Mouse (Mus musculus) lung, adult 2 months (tissue): ENCODE results near the gene Fut2. TPM values are rescaled to one million over a fixed set of nuclear protein-coding genes. Genes with fewer than 3 reads are reported as not detected.

ENCODE experiments used
- DNase-seq: peaks from one replicate; pipeline ENCODE4 v3.0.0; 2022
- H3K4me1 ChIP-seq: fragments of 200-500 bp; 2 replicates; pipeline ENCODE4 v1.6.1; 2011; ENCODE audit warnings: low read length; ENCODE audit not compliant: control insufficient read depth, insufficient read depth
- H3K4me3 ChIP-seq: fragments of 200-500 bp; replicated peaks from 2 replicates; pipeline ENCODE3; 2011; ENCODE audit warnings: low read depth, mild to moderate bottlenecking, control low read depth, low read length; ENCODE audit errors: extremely low read depth
- CTCF ChIP-seq: fragments of 200-500 bp; IDR thresholded peaks from 2 replicates; pipeline ENCODE4 v1.5.1; 2011; ENCODE audit warnings: mild to moderate bottlenecking, low read length, control low read depth; ENCODE audit not compliant: insufficient read depth
- POLR2A ChIP-seq: fragments of 200-500 bp; IDR thresholded peaks from 2 replicates; pipeline ENCODE4 v1.6.1; 2011; ENCODE audit warnings: low read depth, mild to moderate bottlenecking, control low read depth, low read length, borderline replicate concordance; ENCODE audit errors: extremely low read depth
- WGBS: fragments of 180-500 bp; shearing (Covaris S2); methylation state at CpG from one replicate; pipeline ENCODE4 v1.1.7; 2018; 5-methylcytosine and 5-hydroxymethylcytosine counted together
- polyA plus RNA-seq: library from polyadenylated mRNA; depleted of rRNA; stranded (reverse); fragments of >200 nt; gene quantifications from 2 replicates; pipeline ENCODE4 v1.2.3, GENCODE M21; 2012

The Fut2 gene
- polyA plus RNA-seq, 1 experiment, result 4.1 TPM

GRCm38 (mm10) chr7:45642083-45642482 is 24.1 kb downstream of the Fut2 start:
- no peak for DNase-seq

GRCm38 (mm10) chr7:45641391-45642040 is 24.7 kb downstream of the Fut2 start:
- TF ChIP-seq CTCF, result no peak
- TF ChIP-seq POLR2A, result no peak
- Histone ChIP-seq H3K4me3 (peak overlapping the region; percentile 35), H3K4me1 (peaks cover 12% of the 10 kb centered on the region)
- DNase-seq, result no peak
- WGBS, result 23% methylated on average over 17 of the region's 17 CpGs

More at GRCm38 (mm10) chr7:45642083-45642482, 24.1 kb downstream of the Fut2 start:
- no peak overlapping the region for H3K4me3 ChIP-seq
- peaks cover 12% of the 10 kb centered on the region for H3K4me1 ChIP-seq
- TF ChIP-seq CTCF, result no peak
- no peak for TF ChIP-seq POLR2A
- WGBS, result 42% methylated on average over 5 of the region's 5 CpGs

- 63% methylated on average over 19 of the region's 19 CpGs for WGBS
- no peak for DNase-seq
- TF ChIP-seq POLR2A (no peak), CTCF (no peak)
- peaks cover 14% of the 10 kb centered on the region for H3K4me1 ChIP-seq
- no peak overlapping the region for H3K4me3 ChIP-seq
These were observed 25.8 kb downstream of the Fut2 start for GRCm38 (mm10) chr7:45640191-45640957.

- no peak for DNase-seq
- 42% methylated on average over 19 of the region's 19 CpGs for WGBS
- TF ChIP-seq POLR2A, result 0 out of 2 replicates have a peak, but pooled peaks have one; percentile 2
- TF ChIP-seq CTCF, result no peak
These were observed 26.6 kb downstream of the Fut2 start, which contains the start of gene Mamstr for GRCm38 (mm10) chr7:45639561-45640027. Gene Mamstr, plus strand, starts transcription at chr7:45639977.

GRCm38 (mm10) chr7:45638623-45639401 is 27.4 kb downstream of the Fut2 start:
- Histone ChIP-seq H3K4me1 (peaks cover 16% of the 10 kb centered on the region), H3K4me3 (no peak overlapping the region)
- 49% methylated on average over 29 of the region's 29 CpGs for WGBS
- DNase-seq, result peak; percentile 74
- peak; percentile 70; the same call in 1 of the 2 replicates for TF ChIP-seq POLR2A
- no peak for TF ChIP-seq CTCF

More at GRCm38 (mm10) chr7:45639561-45640027, 26.6 kb downstream of the Fut2 start, which contains the start of gene Mamstr:
- Histone ChIP-seq H3K4me1 (peaks cover 17% of the 10 kb centered on the region), H3K4me3 (no peak within 1 kb of the TSS)

- DNase-seq, result no peak
- TF ChIP-seq POLR2A, result no peak
- TF ChIP-seq CTCF, result no peak
- Histone ChIP-seq H3K4me1 (peaks cover 16% of the 10 kb centered on the region), H3K4me3 (no peak overlapping the region)
- WGBS, result 74% methylated on average over 6 of the region's 6 CpGs
These were observed 28.5 kb downstream of the Fut2 start for GRCm38 (mm10) chr7:45637710-45638109.

GRCm38 (mm10) chr7:45635711-45636688 is 30.2 kb downstream of the Fut2 start:
- Histone ChIP-seq H3K4me3 (no peak overlapping the region), H3K4me1 (peaks cover 14% of the 10 kb centered on the region)
- 44% methylated on average over 15 of the region's 15 CpGs for WGBS
- DNase-seq, result no peak
- TF ChIP-seq CTCF, result no peak
- no peak for TF ChIP-seq POLR2A

- Histone ChIP-seq H3K4me3 (no peak overlapping the region), H3K4me1 (peaks cover 12% of the 10 kb centered on the region; the same call in 1 of the 2 replicates)
- DNase-seq, result no peak
- 57% methylated on average over 11 of the region's 11 CpGs for WGBS
- TF ChIP-seq CTCF (no peak), POLR2A (peak; percentile 25; the same call in 1 of the 2 replicates)
These were observed 31.1 kb downstream of the Fut2 start for GRCm38 (mm10) chr7:45634946-45635681.

GRCm38 (mm10) chr7:45632499-45632898 is 33.7 kb downstream of the Fut2 start:
- Histone ChIP-seq H3K4me1 (peaks cover 14% of the 10 kb centered on the region; the same call in 1 of the 2 replicates), H3K4me3 (no peak overlapping the region)
- TF ChIP-seq POLR2A (no peak), CTCF (no peak)
- WGBS, result 26% methylated on average over 35 of the region's 35 CpGs
- no peak for DNase-seq
